Mouse (Mus musculus): ENCODE results near the gene Rab43. TPM values are rescaled to one million over a fixed set of nuclear protein-coding genes. Genes with fewer than 3 reads are reported as not detected.

Gene Rab43
- polyA plus RNA-seq, 1 experiment = 15.5 TPM

DNA sequence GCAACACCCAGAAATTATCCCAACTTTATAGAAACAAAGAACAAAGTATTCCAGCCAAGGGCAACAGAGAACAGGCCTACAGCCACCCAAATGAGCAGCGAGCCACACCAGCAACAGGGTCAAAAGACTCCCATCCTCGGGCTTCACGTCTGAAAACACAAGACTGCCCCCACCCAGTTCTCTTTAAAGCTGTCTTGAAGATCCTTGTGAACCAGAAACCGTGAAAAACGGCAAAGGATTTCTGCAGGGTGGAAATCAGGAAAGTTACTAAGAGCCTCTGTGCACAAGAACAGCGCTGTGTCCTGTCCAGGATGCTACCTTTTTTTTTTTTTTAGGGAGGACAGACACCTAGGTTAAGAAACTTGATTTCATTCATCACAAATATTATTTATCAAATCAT, 1.7 kb downstream of the Rab43 start:
- H3K27ac ChIP-seq (ENCODE audit: insufficient read depth, low read length) = no peak overlapping the region
- H3K4me3 ChIP-seq (ENCODE audit: insufficient read depth, low read length) = peak overlapping the region; percentile 58
- no peak for TF ChIP-seq POLR2A (IDR thresholded peaks at IDR 0.05; ENCODE audit: low read depth, low read length)
- TF ChIP-seq CTCF (IDR thresholded peaks at IDR 0.05; ENCODE audit: borderline replicate concordance, insufficient read depth, low read length) = no peak
- H3K4me1 ChIP-seq (ENCODE audit: control insufficient read depth, insufficient read depth, low read length) = peaks cover 8% of the 10 kb centered on the region; the same call in 1 of the 2 replicates

DNA sequence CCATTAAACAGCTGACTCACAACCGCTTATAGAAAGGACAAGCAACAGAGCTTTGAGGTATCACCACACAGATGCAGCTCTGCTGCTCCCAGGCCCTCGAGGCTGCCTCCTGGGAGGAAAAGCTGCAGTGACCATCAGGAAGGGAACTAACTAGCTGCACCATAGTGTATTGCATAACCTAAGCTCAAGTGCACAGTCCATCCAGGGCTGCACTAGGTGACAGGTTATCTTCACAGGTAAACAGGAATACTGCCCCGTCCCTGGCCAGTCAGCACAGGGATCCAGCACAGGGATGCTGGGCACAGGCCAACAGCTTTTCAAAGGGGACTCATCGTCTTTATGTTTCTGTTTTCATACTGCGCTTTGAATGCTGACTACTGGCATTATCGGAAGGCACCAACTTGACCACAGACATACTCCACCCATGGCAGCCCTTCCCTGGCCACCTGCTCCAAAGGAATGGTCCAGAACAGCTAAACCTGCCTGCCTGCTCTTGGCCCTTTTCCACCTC, 2.3 kb downstream of the Rab43 start:
- Histone ChIP-seq H3K4me1 (ENCODE audit: control insufficient read depth, insufficient read depth, low read length) (peaks cover 8% of the 10 kb centered on the region; the same call in 1 of the 2 replicates), H3K27ac (ENCODE audit: insufficient read depth, low read length) (no peak overlapping the region), H3K4me3 (ENCODE audit: insufficient read depth, low read length) (no peak overlapping the region)
- TF ChIP-seq POLR2A (IDR thresholded peaks at IDR 0.05; ENCODE audit: low read depth, low read length) (no peak), CTCF (IDR thresholded peaks at IDR 0.05; ENCODE audit: borderline replicate concordance, insufficient read depth, low read length) (no peak)

DNA sequence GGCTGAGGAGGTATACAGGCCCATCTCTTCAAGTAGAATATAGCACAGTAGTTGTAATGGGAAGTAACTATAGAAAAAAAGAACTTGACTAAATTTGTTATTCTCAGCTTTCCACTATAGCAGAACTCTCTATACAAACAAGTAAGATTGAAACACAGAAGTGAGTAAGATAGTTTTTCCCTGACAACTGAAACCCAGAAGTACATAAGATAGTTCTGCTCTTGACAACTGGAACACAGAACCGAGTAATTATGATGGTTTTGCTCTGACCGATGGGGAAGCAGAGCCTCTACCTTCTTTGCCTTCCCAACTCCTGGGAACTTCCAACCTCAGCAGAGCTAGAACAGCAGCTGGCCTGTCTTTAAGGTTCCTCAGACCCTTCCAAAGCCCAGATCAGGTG, 2.8 kb downstream of the Rab43 start:
- Histone ChIP-seq H3K27ac (ENCODE audit: insufficient read depth, low read length) (no peak overlapping the region), H3K4me3 (ENCODE audit: insufficient read depth, low read length) (no peak overlapping the region), H3K4me1 (ENCODE audit: control insufficient read depth, insufficient read depth, low read length) (peaks cover 8% of the 10 kb centered on the region; the same call in 1 of the 2 replicates)
- TF ChIP-seq POLR2A (IDR thresholded peaks at IDR 0.05; ENCODE audit: low read depth, low read length) (no peak), CTCF (IDR thresholded peaks at IDR 0.05; ENCODE audit: borderline replicate concordance, insufficient read depth, low read length) (no peak)

DNA sequence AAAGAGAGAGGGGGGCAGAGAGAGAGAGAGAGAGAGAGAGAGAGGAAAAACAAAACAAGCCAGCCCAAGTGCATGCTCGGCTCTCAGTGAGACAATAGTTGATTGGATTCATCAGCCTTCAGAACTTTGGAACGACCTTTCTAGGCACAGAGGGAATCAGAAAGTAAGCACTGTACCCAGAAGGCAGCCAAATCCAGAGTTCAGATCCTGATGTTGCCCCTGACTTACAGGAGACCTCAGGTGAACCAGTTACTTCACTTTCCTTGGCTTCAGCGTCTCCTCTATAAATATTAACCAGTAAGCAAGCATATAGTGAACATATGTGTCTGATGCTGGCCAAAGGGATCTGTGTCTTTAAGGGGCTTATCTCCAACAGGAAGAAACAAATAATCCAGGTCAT, 3.4 kb downstream of the Rab43 start:
- Histone ChIP-seq H3K4me1 (ENCODE audit: control insufficient read depth, insufficient read depth, low read length) (peaks cover 8% of the 10 kb centered on the region; the same call in 1 of the 2 replicates), H3K27ac (ENCODE audit: insufficient read depth, low read length) (no peak overlapping the region), H3K4me3 (ENCODE audit: insufficient read depth, low read length) (no peak overlapping the region)
- TF ChIP-seq CTCF (IDR thresholded peaks at IDR 0.05; ENCODE audit: borderline replicate concordance, insufficient read depth, low read length) = no peak
- no peak for TF ChIP-seq POLR2A (IDR thresholded peaks at IDR 0.05; ENCODE audit: low read depth, low read length)

DNA sequence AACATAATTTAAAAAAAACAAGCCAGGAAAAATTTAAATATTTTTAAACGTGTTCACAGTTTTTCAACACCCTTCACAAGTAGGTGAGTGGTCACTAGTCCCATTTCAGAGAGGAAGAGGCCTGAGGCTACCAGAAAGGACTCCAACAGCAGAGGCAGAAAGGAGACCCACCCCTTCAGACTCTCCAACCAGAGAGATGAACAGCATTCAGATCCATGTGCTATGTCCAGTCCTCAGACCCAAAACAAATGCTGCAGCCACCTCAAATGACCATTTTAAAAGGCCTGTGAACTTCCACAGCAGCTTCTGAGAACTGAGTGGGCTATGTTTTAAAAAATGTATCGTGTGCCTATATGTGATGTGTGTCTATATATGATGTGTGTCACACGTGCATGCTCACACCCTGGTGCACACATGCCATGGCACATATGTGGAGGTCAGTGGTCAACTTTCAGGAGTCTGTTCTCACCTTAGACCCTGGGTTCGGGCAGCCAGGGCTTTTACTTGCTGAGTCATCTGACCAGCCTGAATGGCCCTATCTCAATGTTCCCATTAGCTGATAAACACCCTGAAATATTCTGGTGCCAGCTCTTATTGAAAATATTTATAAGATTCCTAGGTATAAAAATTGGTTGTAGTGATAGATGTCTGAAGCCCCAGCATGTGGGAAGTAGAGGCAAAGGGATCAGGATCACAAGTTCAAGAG, 4.1 kb downstream of the Rab43 start:
- H3K27ac ChIP-seq (ENCODE audit: insufficient read depth, low read length) = no peak overlapping the region
- H3K4me1 ChIP-seq (ENCODE audit: control insufficient read depth, insufficient read depth, low read length) = peaks cover 4% of the 10 kb centered on the region; the same call in 1 of the 2 replicates
- TF ChIP-seq POLR2A (IDR thresholded peaks at IDR 0.05; ENCODE audit: low read depth, low read length) (no peak), CTCF (IDR thresholded peaks at IDR 0.05; ENCODE audit: borderline replicate concordance, insufficient read depth, low read length) (no peak)
- H3K4me3 ChIP-seq (ENCODE audit: insufficient read depth, low read length) = no peak overlapping the region

DNA sequence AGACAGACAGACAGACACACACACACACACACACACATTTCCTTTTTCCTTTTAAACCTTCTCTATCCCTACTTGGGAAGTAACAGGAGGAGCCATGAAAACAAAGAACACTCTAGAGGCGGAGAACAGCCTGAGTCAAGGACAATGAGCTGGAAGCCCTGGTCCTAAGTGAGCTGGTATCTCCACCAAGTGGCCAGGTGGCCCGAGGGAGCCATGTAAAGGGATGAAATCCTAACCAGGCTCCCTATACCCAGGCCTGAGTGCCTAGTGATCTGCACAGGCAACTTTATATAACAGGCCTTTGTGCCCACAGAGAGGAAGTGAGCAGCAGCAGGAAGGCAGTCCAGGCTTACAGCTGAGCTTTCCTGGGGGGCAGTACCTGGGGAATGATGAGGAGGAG, 5.1 kb downstream of the Rab43 start:
- TF ChIP-seq CTCF (IDR thresholded peaks at IDR 0.05; ENCODE audit: borderline replicate concordance, insufficient read depth, low read length) (no peak), POLR2A (IDR thresholded peaks at IDR 0.05; ENCODE audit: low read depth, low read length) (no peak)
- H3K4me1 ChIP-seq (ENCODE audit: control insufficient read depth, insufficient read depth, low read length) = 0 out of 2 replicates have a peak, but pooled peaks cover 4% of the 10 kb centered on the region
- no peak overlapping the region for H3K27ac ChIP-seq (ENCODE audit: insufficient read depth, low read length)
- H3K4me3 ChIP-seq (ENCODE audit: insufficient read depth, low read length) = no peak overlapping the region

DNA sequence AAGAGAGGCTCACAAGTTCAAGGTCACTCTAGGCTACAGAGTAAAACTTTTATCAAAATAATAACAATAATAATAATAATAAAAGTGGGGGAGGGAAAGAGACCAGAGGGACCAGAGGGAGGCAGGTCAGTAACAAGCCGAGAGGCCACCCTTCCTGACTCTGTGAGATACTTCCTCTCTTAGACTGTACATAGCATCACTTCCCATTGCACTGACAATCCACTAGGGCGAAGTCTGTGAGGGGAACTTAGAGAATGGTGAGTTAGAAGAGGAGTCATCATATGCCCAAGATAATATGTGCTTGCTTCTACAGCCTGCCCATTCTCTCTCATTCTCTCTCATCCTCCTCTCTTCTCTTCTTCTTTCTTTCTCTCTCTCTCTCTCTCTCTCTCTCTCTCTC, 5.9 kb downstream of the Rab43 start:
- TF ChIP-seq POLR2A (IDR thresholded peaks at IDR 0.05; ENCODE audit: low read depth, low read length) (no peak), CTCF (IDR thresholded peaks at IDR 0.05; ENCODE audit: borderline replicate concordance, insufficient read depth, low read length) (no peak)
- Histone ChIP-seq H3K4me1 (ENCODE audit: control insufficient read depth, insufficient read depth, low read length) (0 out of 2 replicates have a peak, but pooled peaks cover 4% of the 10 kb centered on the region), H3K27ac (ENCODE audit: insufficient read depth, low read length) (no peak overlapping the region), H3K4me3 (ENCODE audit: insufficient read depth, low read length) (no peak overlapping the region)

DNA sequence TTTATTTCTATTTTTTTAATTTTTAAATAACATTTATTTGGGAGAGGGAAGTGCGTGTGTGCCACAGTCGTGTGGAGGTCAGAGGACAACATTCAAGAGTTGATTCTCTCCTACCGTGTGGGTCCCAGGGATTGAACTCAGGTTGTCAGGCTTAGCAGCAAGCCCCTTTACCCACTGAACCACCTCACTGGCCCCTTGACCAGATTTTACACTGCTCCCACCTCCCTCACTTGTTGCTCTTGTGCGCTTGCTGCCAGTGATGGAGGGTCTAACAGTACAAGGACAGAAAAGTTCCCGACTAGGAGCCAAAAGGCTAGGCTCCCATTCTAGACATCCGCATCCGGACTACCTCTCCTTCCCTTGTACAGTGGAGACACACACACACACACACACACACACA, 6.5 kb downstream of the Rab43 start:
- Histone ChIP-seq H3K4me1 (ENCODE audit: control insufficient read depth, insufficient read depth, low read length) (0 out of 2 replicates have a peak, but pooled peaks cover 4% of the 10 kb centered on the region), H3K27ac (ENCODE audit: insufficient read depth, low read length) (no peak overlapping the region), H3K4me3 (ENCODE audit: insufficient read depth, low read length) (no peak overlapping the region)
- TF ChIP-seq POLR2A (IDR thresholded peaks at IDR 0.05; ENCODE audit: low read depth, low read length) (no peak), CTCF (IDR thresholded peaks at IDR 0.05; ENCODE audit: borderline replicate concordance, insufficient read depth, low read length) (no peak)

DNA sequence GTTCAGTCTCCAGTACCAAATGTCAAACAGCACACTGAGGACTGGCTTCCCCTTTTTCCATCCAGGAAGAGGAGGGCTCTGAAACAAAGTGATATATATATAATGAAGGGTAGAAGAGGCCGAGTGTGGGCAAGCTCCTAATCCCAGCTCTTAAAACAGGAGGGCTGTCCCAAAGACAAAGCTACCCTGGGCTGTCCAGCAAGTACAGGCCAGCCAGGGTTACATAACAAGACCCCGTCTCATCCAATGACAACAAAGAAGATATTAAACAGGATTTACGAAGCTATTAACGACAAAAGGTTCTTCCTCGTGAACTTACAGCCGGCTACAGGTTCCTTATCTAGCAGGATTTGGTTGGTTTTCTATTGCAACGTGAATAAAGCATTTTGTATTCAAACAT, 7.1 kb downstream of the Rab43 start:
- no peak for TF ChIP-seq CTCF (IDR thresholded peaks at IDR 0.05; ENCODE audit: borderline replicate concordance, insufficient read depth, low read length)
- no peak for TF ChIP-seq POLR2A (IDR thresholded peaks at IDR 0.05; ENCODE audit: low read depth, low read length)
- Histone ChIP-seq H3K27ac (ENCODE audit: insufficient read depth, low read length) (no peak overlapping the region), H3K4me1 (ENCODE audit: control insufficient read depth, insufficient read depth, low read length) (0 out of 2 replicates have a peak, but pooled peaks cover 3% of the 10 kb centered on the region), H3K4me3 (ENCODE audit: insufficient read depth, low read length) (no peak overlapping the region)

DNA sequence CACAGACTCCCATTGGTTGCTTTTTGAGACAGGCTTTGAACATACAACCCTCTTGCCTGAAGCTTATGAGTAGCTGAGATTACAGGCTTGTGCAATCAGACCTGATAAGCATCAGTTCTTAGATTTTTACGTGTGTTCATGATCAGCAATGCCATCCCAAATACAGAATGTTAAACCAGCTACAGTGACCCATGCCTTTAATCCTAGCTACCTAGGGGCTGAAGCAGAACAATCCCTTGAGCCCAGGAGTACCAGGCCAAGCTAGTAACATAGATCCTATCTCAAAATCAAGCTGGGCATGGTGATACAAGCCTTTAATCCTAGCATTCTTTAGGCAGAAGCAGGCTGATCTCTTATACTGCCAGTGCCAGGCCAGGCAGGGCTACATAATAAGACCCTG, 7.9 kb downstream of the Rab43 start:
- TF ChIP-seq CTCF (IDR thresholded peaks at IDR 0.05; ENCODE audit: borderline replicate concordance, insufficient read depth, low read length) = no peak
- no peak for TF ChIP-seq POLR2A (IDR thresholded peaks at IDR 0.05; ENCODE audit: low read depth, low read length)
- Histone ChIP-seq H3K27ac (ENCODE audit: insufficient read depth, low read length) (no peak overlapping the region), H3K4me1 (ENCODE audit: control insufficient read depth, insufficient read depth, low read length) (no peaks in the 10 kb centered on the region), H3K4me3 (ENCODE audit: insufficient read depth, low read length) (no peak overlapping the region)

All from embryonic fibroblast, embryonic 13.5 days (primary cell).